Mouse (Mus musculus): Measurements from ENCODE around the gene Tmem269. TPM values are rescaled to one million over a fixed set of nuclear protein-coding genes. Genes with fewer than 3 reads are reported as not detected.
A peak's percentile ranks its signal among the peaks of the same experiment; 100 is the strongest.

Gene Tmem269
- polyA plus RNA-seq, 1 experiment from 2014 or later = not detected

GRCm38 (mm10) chr4:119248407-119248965 is 30.5 kb upstream of the Tmem269 start:
- Histone ChIP-seq H3K27me3 (replicated peaks) (0 out of 2 replicates have a peak, but pooled peaks cover 3% of the 10 kb centered on the region), H3K9ac (0 out of 2 replicates have a peak overlapping the region, but pooled peaks have one; percentile 18), H3K36me3 (peaks cover 47% of the 10 kb centered on the region), H3K27ac (ENCODE audit: poor library complexity, severe bottlenecking) (no peak overlapping the region), H3K9me3 (replicated peaks) (no peaks in the 10 kb centered on the region), H3K4me2 (no peak overlapping the region), H3K4me3 (no peak overlapping the region), H3K4me1 (replicated peaks) (peaks cover 16% of the 10 kb centered on the region)
- ATAC-seq (ENCODE audit: insufficient number of reproducible peaks, low FRiP score) = no peak
- 77% methylated on average over 11 of the region's 11 CpGs for WGBS

- no peak overlapping the region for H3K27ac ChIP-seq (ENCODE audit: poor library complexity, severe bottlenecking)
- no peaks in the 10 kb centered on the region for H3K27me3 ChIP-seq (replicated peaks)
- no peak overlapping the region for H3K9ac ChIP-seq
- no peaks in the 10 kb centered on the region for H3K9me3 ChIP-seq (replicated peaks)
- H3K4me1 ChIP-seq (replicated peaks) = peaks cover 16% of the 10 kb centered on the region
- 39% methylated on average over 13 of the region's 13 CpGs for WGBS
- 0 out of 2 replicates have a peak, but pooled peaks have one; percentile 15 for ATAC-seq (ENCODE audit: insufficient number of reproducible peaks, low FRiP score)
- H3K4me3 ChIP-seq = no peak overlapping the region
- H3K4me2 ChIP-seq = no peak overlapping the region
- H3K36me3 ChIP-seq = peaks cover 54% of the 10 kb centered on the region
Observed at GRCm38 (mm10) chr4:119247462-119248235, 29.6 kb upstream of the Tmem269 start.

GRCm38 (mm10) chr4:119246688-119247225 is 28.7 kb upstream of the Tmem269 start:
- 75% methylated on average over 14 of the region's 14 CpGs for WGBS
- H3K9ac ChIP-seq = no peak overlapping the region
- H3K9me3 ChIP-seq (replicated peaks) = no peaks in the 10 kb centered on the region
- no peaks in the 10 kb centered on the region for H3K27me3 ChIP-seq (replicated peaks)
- H3K4me1 ChIP-seq (replicated peaks) = peaks cover 16% of the 10 kb centered on the region
- no peak for ATAC-seq (ENCODE audit: insufficient number of reproducible peaks, low FRiP score)
- no peak overlapping the region for H3K4me3 ChIP-seq
- H3K27ac ChIP-seq (ENCODE audit: poor library complexity, severe bottlenecking) = no peak overlapping the region
- H3K4me2 ChIP-seq = no peak overlapping the region
- H3K36me3 ChIP-seq = peaks cover 63% of the 10 kb centered on the region

- no peak for ATAC-seq (ENCODE audit: insufficient number of reproducible peaks, low FRiP score)
- Histone ChIP-seq H3K9ac (no peak overlapping the region), H3K27ac (ENCODE audit: poor library complexity, severe bottlenecking) (no peak overlapping the region), H3K4me3 (no peak overlapping the region), H3K4me2 (no peak overlapping the region), H3K36me3 (peaks cover 71% of the 10 kb centered on the region), H3K4me1 (replicated peaks) (peaks cover 16% of the 10 kb centered on the region), H3K9me3 (replicated peaks) (no peaks in the 10 kb centered on the region), H3K27me3 (replicated peaks) (no peaks in the 10 kb centered on the region)
- 80% methylated on average over 9 of the region's 9 CpGs for WGBS
Observed at GRCm38 (mm10) chr4:119245961-119246360, 27.9 kb upstream of the Tmem269 start.

GRCm38 (mm10) chr4:119245556-119245955 is 27.5 kb upstream of the Tmem269 start:
- Histone ChIP-seq H3K27ac (ENCODE audit: poor library complexity, severe bottlenecking) (peak overlapping the region; percentile 14; the same call in 1 of the 2 replicates), H3K4me1 (replicated peaks) (peaks cover 16% of the 10 kb centered on the region), H3K4me2 (no peak overlapping the region), H3K9me3 (replicated peaks) (no peaks in the 10 kb centered on the region), H3K27me3 (replicated peaks) (no peaks in the 10 kb centered on the region), H3K4me3 (no peak overlapping the region), H3K9ac (no peak overlapping the region), H3K36me3 (peaks cover 75% of the 10 kb centered on the region)
- no peak for ATAC-seq (ENCODE audit: insufficient number of reproducible peaks, low FRiP score)
- WGBS = 59% methylated on average over 7 of the region's 7 CpGs

DNA sequence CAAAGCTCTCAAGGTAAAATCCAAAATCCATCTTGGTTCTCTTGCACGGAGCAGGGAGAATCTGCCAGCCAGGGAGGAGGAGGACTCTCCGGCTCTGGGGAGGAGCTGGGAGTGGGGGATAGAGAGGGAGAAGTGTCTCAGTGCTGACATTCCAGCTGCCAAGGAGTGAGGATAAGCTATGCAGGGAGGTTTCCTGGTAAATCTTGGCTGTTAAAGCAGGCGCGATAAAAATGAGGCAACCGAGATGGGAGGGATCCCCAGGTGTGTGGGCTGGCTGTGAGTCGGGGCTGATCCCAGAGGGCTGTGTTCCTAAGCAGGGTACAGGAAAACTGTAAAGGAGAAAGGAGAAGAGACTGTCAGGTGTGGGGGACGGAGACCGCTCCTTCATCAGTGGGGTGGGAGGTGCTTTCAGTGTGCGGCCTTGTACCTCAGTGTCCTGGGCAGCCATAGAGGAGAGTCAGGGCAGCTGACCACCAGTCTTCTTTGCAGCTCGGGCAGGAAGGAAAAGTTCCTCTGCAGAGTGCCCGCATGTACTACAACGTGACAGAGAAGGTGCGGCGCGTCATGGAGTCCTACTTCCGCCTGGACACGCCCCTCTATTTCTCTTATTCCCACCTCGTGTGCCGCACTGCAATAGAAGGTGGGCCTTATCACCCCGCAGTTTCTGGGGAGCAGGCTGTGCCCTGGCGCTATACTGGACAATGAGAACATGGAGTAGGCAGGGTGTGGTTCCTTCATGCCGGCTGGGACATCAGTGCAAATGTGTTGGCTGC is 26.6 kb upstream of the Tmem269 start:
- H3K27ac ChIP-seq (ENCODE audit: poor library complexity, severe bottlenecking) = 0 out of 2 replicates have a peak overlapping the region, but pooled peaks have one; percentile 14
- no peak overlapping the region for H3K9ac ChIP-seq
- no peak for ATAC-seq (ENCODE audit: insufficient number of reproducible peaks, low FRiP score)
- 69% methylated on average over 22 of the region's 22 CpGs for WGBS
- peaks cover 81% of the 10 kb centered on the region for H3K36me3 ChIP-seq
- H3K4me3 ChIP-seq = no peak overlapping the region
- no peak overlapping the region for H3K4me2 ChIP-seq
- H3K9me3 ChIP-seq (replicated peaks) = no peaks in the 10 kb centered on the region
- H3K27me3 ChIP-seq (replicated peaks) = no peaks in the 10 kb centered on the region
- H3K4me1 ChIP-seq (replicated peaks) = peaks cover 16% of the 10 kb centered on the region

GRCm38 (mm10) chr4:119242571-119242970 is 24.6 kb upstream of the Tmem269 start:
- no peak overlapping the region for H3K27ac ChIP-seq (ENCODE audit: poor library complexity, severe bottlenecking)
- WGBS = 87% methylated on average over 12 of the region's 12 CpGs
- no peak overlapping the region for H3K4me2 ChIP-seq
- H3K36me3 ChIP-seq = peaks cover 81% of the 10 kb centered on the region
- no peaks in the 10 kb centered on the region for H3K9me3 ChIP-seq (replicated peaks)
- ATAC-seq (ENCODE audit: insufficient number of reproducible peaks, low FRiP score) = no peak
- H3K4me1 ChIP-seq (replicated peaks) = peaks cover 15% of the 10 kb centered on the region
- no peak overlapping the region for H3K9ac ChIP-seq
- no peaks in the 10 kb centered on the region for H3K27me3 ChIP-seq (replicated peaks)
- no peak overlapping the region for H3K4me3 ChIP-seq

DNA sequence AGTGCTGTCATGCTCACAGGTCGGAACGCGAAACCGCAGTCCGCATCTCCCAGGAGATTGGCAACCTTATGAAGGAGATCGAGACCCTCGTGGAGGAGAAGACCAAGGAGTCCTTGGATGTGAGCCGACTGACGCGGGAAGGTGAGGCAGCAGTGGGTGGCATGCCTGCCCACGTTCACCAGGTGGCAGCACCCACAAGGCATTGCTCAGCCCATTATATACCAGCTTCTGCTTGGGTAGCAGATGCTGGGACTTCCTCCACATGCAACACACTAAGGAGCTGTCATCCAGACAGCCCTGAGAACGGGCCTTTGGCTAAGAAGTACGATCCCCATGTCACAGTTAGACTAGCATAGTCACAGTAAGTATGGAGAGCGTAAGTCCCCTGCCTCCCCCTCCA is 23.6 kb upstream of the Tmem269 start:
- peaks cover 11% of the 10 kb centered on the region for H3K4me1 ChIP-seq (replicated peaks)
- no peak overlapping the region for H3K4me3 ChIP-seq
- H3K27ac ChIP-seq (ENCODE audit: poor library complexity, severe bottlenecking) = no peak overlapping the region
- 77% methylated on average over 14 of the region's 14 CpGs for WGBS
- no peak overlapping the region for H3K9ac ChIP-seq
- H3K4me2 ChIP-seq = no peak overlapping the region
- no peaks in the 10 kb centered on the region for H3K9me3 ChIP-seq (replicated peaks)
- H3K27me3 ChIP-seq (replicated peaks) = no peaks in the 10 kb centered on the region
- ATAC-seq (ENCODE audit: insufficient number of reproducible peaks, low FRiP score) = no peak
- peaks cover 85% of the 10 kb centered on the region for H3K36me3 ChIP-seq

- peak; percentile 22; the same call in 1 of the 2 replicates for ATAC-seq (ENCODE audit: insufficient number of reproducible peaks, low FRiP score)
- H3K4me2 ChIP-seq = no peak overlapping the region
- H3K9ac ChIP-seq = no peak overlapping the region
- no peak overlapping the region; the same call in 1 of the 2 replicates for H3K27ac ChIP-seq (ENCODE audit: poor library complexity, severe bottlenecking)
- peaks cover 5% of the 10 kb centered on the region for H3K4me1 ChIP-seq (replicated peaks)
- H3K4me3 ChIP-seq = no peak overlapping the region
- H3K27me3 ChIP-seq (replicated peaks) = no peaks in the 10 kb centered on the region
- WGBS = 46% methylated on average over 12 of the region's 12 CpGs
- no peaks in the 10 kb centered on the region for H3K9me3 ChIP-seq (replicated peaks)
- peaks cover 70% of the 10 kb centered on the region for H3K36me3 ChIP-seq
Observed at GRCm38 (mm10) chr4:119239181-119239682, 21.2 kb upstream of the Tmem269 start.

DNA sequence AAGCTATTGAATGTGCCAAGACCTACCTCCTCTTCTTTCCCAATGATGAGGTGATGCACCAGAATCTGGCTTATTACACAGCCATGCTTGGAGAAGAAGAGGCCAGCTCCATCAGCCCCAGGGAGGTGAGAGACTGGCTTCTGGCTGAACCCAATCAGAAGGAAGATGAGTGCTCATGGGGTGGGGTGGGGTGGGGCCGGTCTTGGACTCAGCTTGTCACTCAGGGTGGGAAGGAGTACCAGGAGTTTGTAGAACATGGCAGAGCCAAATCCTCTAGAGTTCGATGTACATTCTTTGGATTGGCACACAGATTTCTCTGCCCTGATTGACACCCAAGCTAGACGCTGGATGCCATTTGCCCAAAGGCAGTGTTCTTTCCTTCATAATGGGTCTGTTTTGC is 20.6 kb upstream of the Tmem269 start:
- no peak overlapping the region for H3K27ac ChIP-seq (ENCODE audit: poor library complexity, severe bottlenecking)

More for the DNA sequence above, 20.6 kb upstream of the Tmem269 start:
- no peak for ATAC-seq (ENCODE audit: insufficient number of reproducible peaks, low FRiP score)
- Histone ChIP-seq H3K4me3 (no peak overlapping the region), H3K9me3 (replicated peaks) (no peaks in the 10 kb centered on the region), H3K36me3 (peaks cover 64% of the 10 kb centered on the region), H3K4me1 (replicated peaks) (peaks cover 5% of the 10 kb centered on the region), H3K4me2 (no peak overlapping the region), H3K27me3 (replicated peaks) (no peaks in the 10 kb centered on the region), H3K9ac (no peak overlapping the region)
- WGBS = 69% methylated on average over 3 of the region's 3 CpGs

Data from heart, embryonic 12.5 days (tissue).